Mouse (Mus musculus): ENCODE data around the gene Nccrp1. TPM values are rescaled to one million over a fixed set of nuclear protein-coding genes. Genes with fewer than 3 reads are reported as not detected.

Gene Nccrp1
- polyA plus RNA-seq, 1 experiment, result 0.62 TPM

GRCm38 (mm10) chr7:28577826-28578542 is 30.9 kb upstream of the Nccrp1 start:
- H3K27ac ChIP-seq (ENCODE audit: control insufficient read depth, insufficient read depth, low read depth, low read length), result no peak overlapping the region

GRCm38 (mm10) chr7:28576271-28576914 is 29.3 kb upstream of the Nccrp1 start:
- Histone ChIP-seq H3K27ac (ENCODE audit: control insufficient read depth, insufficient read depth, low read depth, low read length) (no peak overlapping the region), H3K4me1 (ENCODE audit: control insufficient read depth, insufficient read depth, low read length) (no peaks in the 10 kb centered on the region), H3K27me3 (ENCODE audit: control insufficient read depth, insufficient read depth, low read length) (no peaks in the 10 kb centered on the region), H3K36me3 (ENCODE audit: control insufficient read depth, insufficient read depth, low read length) (no peaks in the 10 kb centered on the region), H3K4me3 (ENCODE audit: control insufficient read depth, low read depth, low read length) (no peak overlapping the region)
- TF ChIP-seq CTCF (IDR thresholded peaks at IDR 0.05; ENCODE audit: control insufficient read depth, insufficient read depth, insufficient replicate concordance, low read depth, low read length) (no peak), POLR2A (IDR thresholded peaks at IDR 0.05; ENCODE audit: control insufficient read depth, low read depth, low read length) (no peak)

More at GRCm38 (mm10) chr7:28577826-28578542, 30.9 kb upstream of the Nccrp1 start:
- H3K4me1 ChIP-seq (ENCODE audit: control insufficient read depth, insufficient read depth, low read length), result no peaks in the 10 kb centered on the region
- no peaks in the 10 kb centered on the region for H3K36me3 ChIP-seq (ENCODE audit: control insufficient read depth, insufficient read depth, low read length)
- H3K4me3 ChIP-seq (ENCODE audit: control insufficient read depth, low read depth, low read length), result no peak overlapping the region
- TF ChIP-seq POLR2A (IDR thresholded peaks at IDR 0.05; ENCODE audit: control insufficient read depth, low read depth, low read length), result no peak
- TF ChIP-seq CTCF (IDR thresholded peaks at IDR 0.05; ENCODE audit: control insufficient read depth, insufficient read depth, insufficient replicate concordance, low read depth, low read length), result no peak
- H3K27me3 ChIP-seq (ENCODE audit: control insufficient read depth, insufficient read depth, low read length), result no peaks in the 10 kb centered on the region

GRCm38 (mm10) chr7:28575597-28575996 is 28.5 kb upstream of the Nccrp1 start:
- Histone ChIP-seq H3K4me1 (ENCODE audit: control insufficient read depth, insufficient read depth, low read length) (no peaks in the 10 kb centered on the region), H3K27ac (ENCODE audit: control insufficient read depth, insufficient read depth, low read depth, low read length) (no peak overlapping the region), H3K27me3 (ENCODE audit: control insufficient read depth, insufficient read depth, low read length) (no peaks in the 10 kb centered on the region), H3K4me3 (ENCODE audit: control insufficient read depth, low read depth, low read length) (no peak overlapping the region), H3K36me3 (ENCODE audit: control insufficient read depth, insufficient read depth, low read length) (no peaks in the 10 kb centered on the region)
- no peak for TF ChIP-seq CTCF (IDR thresholded peaks at IDR 0.05; ENCODE audit: control insufficient read depth, insufficient read depth, insufficient replicate concordance, low read depth, low read length)
- TF ChIP-seq POLR2A (IDR thresholded peaks at IDR 0.05; ENCODE audit: control insufficient read depth, low read depth, low read length), result no peak

- TF ChIP-seq CTCF (IDR thresholded peaks at IDR 0.05; ENCODE audit: control insufficient read depth, insufficient read depth, insufficient replicate concordance, low read depth, low read length), result no peak
- TF ChIP-seq POLR2A (IDR thresholded peaks at IDR 0.05; ENCODE audit: control insufficient read depth, low read depth, low read length), result no peak
- H3K27ac ChIP-seq (ENCODE audit: control insufficient read depth, insufficient read depth, low read depth, low read length), result no peak overlapping the region
- H3K27me3 ChIP-seq (ENCODE audit: control insufficient read depth, insufficient read depth, low read length), result no peaks in the 10 kb centered on the region
- H3K4me3 ChIP-seq (ENCODE audit: control insufficient read depth, low read depth, low read length), result no peak overlapping the region
- no peaks in the 10 kb centered on the region for H3K4me1 ChIP-seq (ENCODE audit: control insufficient read depth, insufficient read depth, low read length)
- H3K36me3 ChIP-seq (ENCODE audit: control insufficient read depth, insufficient read depth, low read length), result no peaks in the 10 kb centered on the region
These were observed 26.2 kb upstream of the Nccrp1 start for GRCm38 (mm10) chr7:28573236-28573635.

- no peak overlapping the region for H3K27ac ChIP-seq (ENCODE audit: control insufficient read depth, insufficient read depth, low read depth, low read length)
These were observed 25.6 kb upstream of the Nccrp1 start for GRCm38 (mm10) chr7:28572689-28573088.

GRCm38 (mm10) chr7:28570982-28571682 is 24.1 kb upstream of the Nccrp1 start:
- Histone ChIP-seq H3K27ac (ENCODE audit: control insufficient read depth, insufficient read depth, low read depth, low read length) (no peak overlapping the region), H3K4me3 (ENCODE audit: control insufficient read depth, low read depth, low read length) (no peak overlapping the region), H3K27me3 (ENCODE audit: control insufficient read depth, insufficient read depth, low read length) (no peaks in the 10 kb centered on the region), H3K4me1 (ENCODE audit: control insufficient read depth, insufficient read depth, low read length) (no peaks in the 10 kb centered on the region), H3K36me3 (ENCODE audit: control insufficient read depth, insufficient read depth, low read length) (peaks cover 1% of the 10 kb centered on the region; the same call in 1 of the 2 replicates)
- TF ChIP-seq CTCF (IDR thresholded peaks at IDR 0.05; ENCODE audit: control insufficient read depth, insufficient read depth, insufficient replicate concordance, low read depth, low read length) (no peak), POLR2A (IDR thresholded peaks at IDR 0.05; ENCODE audit: control insufficient read depth, low read depth, low read length) (no peak)

More at GRCm38 (mm10) chr7:28572689-28573088, 25.6 kb upstream of the Nccrp1 start:
- Histone ChIP-seq H3K27me3 (ENCODE audit: control insufficient read depth, insufficient read depth, low read length) (no peaks in the 10 kb centered on the region), H3K36me3 (ENCODE audit: control insufficient read depth, insufficient read depth, low read length) (peaks cover under 1% of the 10 kb centered on the region; the same call in 1 of the 2 replicates), H3K4me1 (ENCODE audit: control insufficient read depth, insufficient read depth, low read length) (no peaks in the 10 kb centered on the region), H3K4me3 (ENCODE audit: control insufficient read depth, low read depth, low read length) (no peak overlapping the region)
- no peak for TF ChIP-seq POLR2A (IDR thresholded peaks at IDR 0.05; ENCODE audit: control insufficient read depth, low read depth, low read length)
- no peak for TF ChIP-seq CTCF (IDR thresholded peaks at IDR 0.05; ENCODE audit: control insufficient read depth, insufficient read depth, insufficient replicate concordance, low read depth, low read length)

All from testis, adult 2 months (tissue).